Mouse (Mus musculus) testis, adult 2 months (tissue): ENCODE measurements around the gene Rbfox3.

Experiments
- CTCF ChIP-seq: fragments of 200-500 bp; IDR thresholded peaks from 2 replicates; pipeline ENCODE4 v1.5.1; 2012; ENCODE audit warnings: low read depth, mild to moderate bottlenecking, inconsistent platforms, low read length, moderate library complexity; ENCODE audit not compliant: control insufficient read depth, insufficient read depth, insufficient replicate concordance
- POLR2A ChIP-seq: fragments of 200-500 bp; IDR thresholded peaks from 2 replicates; pipeline ENCODE4 v1.6.1; 2012; ENCODE audit warnings: low read depth, mild to moderate bottlenecking, inconsistent platforms, low read length, moderate library complexity; ENCODE audit not compliant: control insufficient read depth

GRCm38 (mm10) chr11:118815118-118815517 is 96.3 kb downstream of the Rbfox3 start:
- TF ChIP-seq POLR2A (no peak), CTCF (no peak)
